Mouse (Mus musculus) olfactory bulb, adult 2 months (tissue): ENCODE data around the gene Mcam.

Experiments used
- CTCF ChIP-seq: fragments of 200-500 bp; IDR thresholded peaks from 2 replicates; pipeline ENCODE4 v1.5.1; 2012; ENCODE audit warnings: low read depth, mild to moderate bottlenecking, low read length, moderate library complexity; ENCODE audit not compliant: insufficient read depth
- POLR2A ChIP-seq: fragments of 200-500 bp; IDR thresholded peaks from 2 replicates; pipeline ENCODE4 v1.6.1; 2012; ENCODE audit warnings: mild to moderate bottlenecking, low read depth, low read length, moderate library complexity; ENCODE audit not compliant: insufficient read depth

- TF ChIP-seq POLR2A (no peak), CTCF (no peak)
These were observed 14.3 kb upstream of the Mcam start for GRCm38 (mm10) chr9:44119948-44120465.
